Mouse (Mus musculus) kidney, embryonic 16.5 days (tissue): ENCODE data around the gene Canx. TPM values are rescaled to one million over a fixed set of nuclear protein-coding genes. Genes with fewer than 3 reads are reported as not detected.
"Not testable (repeated sequence)": the region's sequence is repeated elsewhere in the genome, so short reads cannot be mapped to it uniquely, and the experiment has no call there.

Source experiments
- ATAC-seq: fragments of 200-750 bp; cut with Nextera tagmentation; 2 replicates; pipeline ENCODE4 v1.8.0; 2017; ENCODE audit warnings: moderate TSS enrichment; ENCODE audit not compliant: low FRiP score, low TSS enrichment
- H3K27ac ChIP-seq: fragments of 300-500 bp; sonication (generic); 2 replicates; pipeline ENCODE4 v1.5.1; 2014; ENCODE audit warnings: low read length
- H3K27me3 ChIP-seq: fragments of 300-500 bp; sonication (generic); 2 replicates; pipeline ENCODE4 v1.6.1; 2014; ENCODE audit warnings: low read length, control low read depth, mixed read lengths; ENCODE audit not compliant: insufficient read depth
- H3K36me3 ChIP-seq: fragments of 300-500 bp; sonication (generic); 2 replicates; pipeline ENCODE4 v1.6.1; 2014; ENCODE audit warnings: low read length, control low read depth, mixed read lengths; ENCODE audit not compliant: insufficient read depth
- H3K4me1 ChIP-seq: fragments of 300-500 bp; sonication (generic); 2 replicates; pipeline ENCODE4 v1.6.1; 2014; ENCODE audit warnings: low read length, control low read depth, mixed read lengths; ENCODE audit not compliant: insufficient read depth
- H3K4me2 ChIP-seq: fragments of 300-500 bp; sonication (generic); replicated peaks from 2 replicates; pipeline ENCODE4 v1.6.1; 2014; ENCODE audit warnings: low read depth, low read length
- H3K4me3 ChIP-seq: fragments of 300-500 bp; sonication (generic); 2 replicates; pipeline ENCODE4 v1.5.1; 2014; ENCODE audit warnings: mild to moderate bottlenecking, low read length
- H3K9ac ChIP-seq: fragments of 300-500 bp; sonication (generic); replicated peaks from 2 replicates; pipeline ENCODE4 v1.6.1; 2014; ENCODE audit warnings: low read length
- H3K9me3 ChIP-seq: fragments of 300-500 bp; sonication (generic); 2 replicates; pipeline ENCODE4 v1.6.1; 2016; ENCODE audit warnings: low read length, control low read depth
- WGBS: fragments of 180-500 bp; shearing (Covaris S2); extraction: QIAGEN DNeasy Blood & Tissue Kit; methylation state at CpG from one replicate; pipeline ENCODE4 v1.1.7; 2014; 5-methylcytosine and 5-hydroxymethylcytosine counted together
- polyA plus RNA-seq: library from polyadenylated mRNA; unstranded; fragments of >200 nt; fragmentation: Nextera tagmentation; extraction: Ambion mirVana; gene quantifications from 2 replicates; pipeline ENCODE4 v1.2.1, GENCODE M21; 2015

Gene Canx
- polyA plus RNA-seq, 1 experiment from 2014 or later = 397 TPM

GRCm38 (mm10) chr11:50321239-50321638 lies 4.2 kb downstream of the Canx start:
- ATAC-seq = no peak
- 84% methylated on average over 6 of the region's 6 CpGs for WGBS
- no peak overlapping the region for H3K27ac ChIP-seq
- H3K9ac ChIP-seq = no peak overlapping the region
- H3K4me3 ChIP-seq = no peak overlapping the region
- no peak overlapping the region for H3K4me2 ChIP-seq
- peaks cover 25% of the 10 kb centered on the region for H3K4me1 ChIP-seq
- H3K36me3 ChIP-seq = peaks cover 10% of the 10 kb centered on the region; the same call in 1 of the 2 replicates
- H3K9me3 ChIP-seq = no peaks in the 10 kb centered on the region
- H3K27me3 ChIP-seq = no peaks in the 10 kb centered on the region

DNA sequence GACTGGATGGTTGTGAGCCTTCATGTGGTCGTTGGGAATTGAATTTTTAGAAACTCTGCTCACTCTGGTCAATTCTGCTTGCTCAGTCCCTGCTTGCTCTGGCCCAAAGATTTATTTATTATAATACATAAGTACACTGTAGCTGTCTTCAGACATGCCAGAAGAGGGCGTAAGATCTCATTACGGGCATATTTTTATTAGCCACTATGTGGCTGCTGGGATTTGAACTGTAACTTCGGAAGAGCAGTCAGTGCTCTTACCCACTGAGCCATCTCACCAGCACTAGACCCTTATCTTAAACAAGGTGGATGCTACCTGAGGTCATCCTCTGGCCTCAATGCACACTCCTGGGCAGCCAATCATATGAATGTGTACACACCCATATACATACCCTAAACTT lies 6.1 kb downstream of the Canx start:
- H3K9ac ChIP-seq, H3K9me3 ChIP-seq, H3K4me2 ChIP-seq, H3K27ac ChIP-seq, H3K27me3 ChIP-seq, H3K4me3 ChIP-seq, ATAC-seq: not testable (repeated sequence)
- H3K4me1 ChIP-seq = peaks cover 21% of the 10 kb centered on the region
- H3K36me3 ChIP-seq = peaks cover 10% of the 10 kb centered on the region; the same call in 1 of the 2 replicates
- WGBS = 82% methylated on average over 4 of the region's 4 CpGs

DNA sequence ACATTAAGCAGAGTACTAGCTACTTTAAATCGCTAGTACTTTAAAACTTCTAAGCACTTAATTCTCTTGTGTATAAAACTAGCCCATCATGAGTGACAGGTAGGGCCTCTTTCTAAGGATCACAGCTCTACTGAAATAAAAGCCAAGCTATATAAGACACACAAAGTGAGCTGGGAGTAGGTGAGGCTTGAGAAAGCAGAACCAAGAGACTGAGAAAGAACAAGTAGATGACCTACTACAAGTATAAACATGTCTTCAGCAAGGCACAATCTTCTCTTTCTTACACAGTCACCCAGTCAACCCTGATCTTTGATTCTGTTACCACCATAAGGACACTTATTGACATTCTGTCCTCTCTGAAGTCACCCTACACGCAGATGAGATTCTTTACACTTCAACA lies 12.7 kb downstream of the Canx start:
- H3K36me3 ChIP-seq = peaks cover 25% of the 10 kb centered on the region
- WGBS = 80% methylated on average over 2 of the region's 2 CpGs

DNA sequence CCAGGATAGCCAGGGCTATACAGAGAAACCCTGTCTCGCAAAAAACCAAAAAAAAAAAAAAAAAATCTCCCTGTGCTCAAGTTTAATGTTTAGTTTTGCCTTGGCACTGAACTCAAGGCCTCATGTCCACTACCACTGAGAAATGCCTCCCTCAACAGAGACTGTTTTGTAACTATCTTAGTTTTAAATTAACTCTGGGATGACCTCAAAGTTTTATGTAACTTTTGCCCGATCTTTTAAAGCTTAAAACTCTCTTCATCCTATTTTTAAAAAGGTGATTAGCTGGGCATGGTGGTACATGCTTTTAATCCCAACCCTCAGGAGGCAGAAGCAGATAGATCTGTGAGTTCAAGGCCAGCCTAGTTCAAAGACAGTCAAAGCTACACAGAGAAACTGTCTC lies 22.1 kb downstream of the Canx start:
- Histone ChIP-seq H3K36me3 (peaks cover 74% of the 10 kb centered on the region), H3K4me1 (no peaks in the 10 kb centered on the region), H3K9ac (no peak overlapping the region), H3K4me2 (no peak overlapping the region), H3K27ac (no peak overlapping the region), H3K4me3 (no peak overlapping the region), H3K27me3 (no peaks in the 10 kb centered on the region), H3K9me3 (no peaks in the 10 kb centered on the region)
- no peak for ATAC-seq
- WGBS = 95% methylated on average over 2 of the region's 2 CpGs

More for the DNA sequence above, 12.7 kb downstream of the Canx start:
- Histone ChIP-seq H3K4me1 (no peaks in the 10 kb centered on the region), H3K9ac (no peak overlapping the region), H3K9me3 (no peaks in the 10 kb centered on the region), H3K4me2 (no peak overlapping the region), H3K4me3 (no peak overlapping the region), H3K27ac (no peak overlapping the region), H3K27me3 (no peaks in the 10 kb centered on the region)
- ATAC-seq = no peak

DNA sequence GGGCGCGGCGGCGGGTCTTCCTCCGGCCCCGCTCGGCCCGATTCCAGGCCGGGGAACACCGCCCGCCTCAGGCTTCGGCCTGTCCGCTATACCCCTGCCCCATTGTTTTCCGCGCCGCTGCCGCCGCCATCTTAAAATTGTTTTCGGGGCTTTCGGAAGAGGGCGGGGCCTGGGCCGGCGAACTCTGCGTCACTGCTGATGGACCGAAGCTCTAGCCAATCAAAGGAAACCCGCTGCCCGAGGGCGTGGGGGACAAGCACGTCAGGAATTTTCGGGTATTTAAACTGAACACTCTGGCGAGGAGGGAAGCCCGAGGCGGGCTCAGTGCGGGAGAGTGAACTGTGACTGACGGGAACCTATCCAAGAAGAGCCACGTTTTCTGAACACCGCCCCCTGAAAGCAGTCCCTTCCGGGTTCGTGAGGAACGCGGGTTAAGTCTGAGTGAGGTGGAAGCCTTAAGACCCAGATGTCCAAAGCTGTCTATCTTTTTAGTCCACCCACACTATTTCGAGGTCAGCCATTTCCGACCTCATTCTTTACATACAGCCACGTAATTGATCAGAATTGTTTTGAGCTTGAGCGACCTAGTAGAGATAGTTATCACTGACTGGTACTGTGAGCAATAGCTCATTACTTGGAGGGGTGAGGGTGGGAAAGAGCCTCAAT lies 33.1 kb downstream of the Canx start, which contains the start of gene Maml1:
Gene Maml1, minus strand, starts transcription at position 122 of the 666 bp plus-strand sequence.
- under 1% methylated on average over 45 of the region's 45 CpGs for WGBS
- peak within 1 kb of the TSS; percentile 90 for H3K4me2 ChIP-seq
- H3K36me3 ChIP-seq = peaks cover 23% of the 10 kb centered on the region
- no peaks in the 10 kb centered on the region for H3K27me3 ChIP-seq
- H3K27ac ChIP-seq = peak within 1 kb of the TSS; percentile 98
- peaks cover 13% of the 10 kb centered on the region for H3K4me1 ChIP-seq
- H3K9me3 ChIP-seq = no peaks in the 10 kb centered on the region
- peak; percentile 98 for ATAC-seq
- H3K4me3 ChIP-seq = peak within 1 kb of the TSS; percentile 92
- peak within 1 kb of the TSS; percentile 99 for H3K9ac ChIP-seq

GRCm38 (mm10) chr11:50291321-50292165 lies 33.9 kb downstream of the Canx start:
- ATAC-seq = peak; percentile 82
- Histone ChIP-seq H3K4me3 (peak overlapping the region; percentile 92), H3K4me2 (peak overlapping the region; percentile 90), H3K36me3 (peaks cover 19% of the 10 kb centered on the region), H3K9ac (peak overlapping the region; percentile 99), H3K27ac (peak overlapping the region; percentile 98), H3K4me1 (peaks cover 13% of the 10 kb centered on the region), H3K9me3 (no peaks in the 10 kb centered on the region), H3K27me3 (no peaks in the 10 kb centered on the region)
- WGBS = under 1% methylated on average over 70 of the region's 85 CpGs

DNA sequence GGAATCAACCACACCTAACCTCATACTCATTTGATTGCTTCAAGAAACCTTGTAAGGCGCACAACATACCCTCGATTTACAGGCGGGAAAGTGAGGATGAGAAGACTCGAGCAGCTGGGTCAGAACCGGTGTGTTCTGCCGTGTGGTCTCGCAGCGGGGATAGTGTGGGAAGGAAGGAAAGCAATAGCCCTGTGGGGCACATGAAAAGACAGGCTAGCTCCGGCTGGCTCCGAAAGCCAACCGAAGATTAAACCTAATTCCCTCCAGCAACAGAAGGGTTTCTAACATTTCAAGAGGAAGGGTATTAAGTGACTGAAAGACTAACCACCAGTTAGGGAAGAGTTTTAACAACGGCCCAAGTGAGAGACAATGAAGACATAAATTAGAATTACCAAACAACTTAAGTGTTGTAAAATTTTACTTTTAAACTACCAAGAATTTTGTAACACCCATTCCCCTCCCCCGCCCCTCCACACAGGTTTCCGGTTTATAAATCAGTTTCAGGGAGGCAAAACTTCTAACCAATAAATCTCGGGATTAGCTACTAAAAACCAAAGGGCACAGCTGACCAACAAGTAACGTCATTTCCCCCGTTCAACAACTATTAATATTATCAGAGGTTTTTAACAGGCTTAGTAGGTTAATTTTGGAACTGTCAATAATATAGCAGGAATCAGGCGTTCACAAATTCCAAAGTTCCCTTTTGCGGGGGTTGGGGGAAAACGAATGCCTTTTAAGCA lies 34.8 kb downstream of the Canx start:
- H3K4me2 ChIP-seq = peak overlapping the region; percentile 90
- no peaks in the 10 kb centered on the region for H3K27me3 ChIP-seq
- peak overlapping the region; percentile 98 for H3K27ac ChIP-seq
- H3K9ac ChIP-seq = peak overlapping the region; percentile 99
- H3K9me3 ChIP-seq = no peaks in the 10 kb centered on the region
- H3K4me3 ChIP-seq = peak overlapping the region; percentile 92
- H3K36me3 ChIP-seq = peaks cover 20% of the 10 kb centered on the region
- peaks cover 13% of the 10 kb centered on the region for H3K4me1 ChIP-seq
- no peak for ATAC-seq
- 3% methylated on average over 20 of the region's 20 CpGs for WGBS

DNA sequence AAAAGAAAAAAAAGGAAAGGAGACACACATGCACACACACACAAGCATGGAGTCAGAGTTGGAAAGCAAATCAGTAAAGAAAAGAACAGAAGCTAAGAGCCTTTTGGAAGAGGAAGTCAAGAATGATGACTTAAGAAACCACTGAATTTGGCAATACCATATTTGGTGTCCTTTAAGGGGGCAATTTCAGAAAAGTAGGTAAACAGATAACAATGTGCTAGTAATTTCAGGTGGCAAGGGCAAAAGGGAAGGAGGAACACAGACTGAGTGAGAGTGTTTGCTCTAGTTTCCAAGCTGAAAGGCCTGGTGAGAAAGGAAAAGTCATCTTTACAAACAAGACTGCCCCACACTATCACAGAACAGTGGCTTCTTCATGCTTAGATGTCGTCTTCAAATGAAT lies 39.0 kb downstream of the Canx start:
- Histone ChIP-seq H3K9ac (no peak overlapping the region), H3K4me1 (peaks cover 13% of the 10 kb centered on the region), H3K4me2 (no peak overlapping the region), H3K36me3 (peaks cover 12% of the 10 kb centered on the region; the same call in 1 of the 2 replicates), H3K4me3 (no peak overlapping the region), H3K9me3 (no peaks in the 10 kb centered on the region), H3K27ac (no peak overlapping the region), H3K27me3 (no peaks in the 10 kb centered on the region)
- no peak for ATAC-seq
- 87% methylated on average over 1 of the region's 1 CpGs for WGBS

- 94% methylated on average over 7 of the region's 7 CpGs for WGBS
- Histone ChIP-seq H3K4me3 (no peak overlapping the region), H3K9ac (no peak overlapping the region), H3K4me2 (no peak overlapping the region), H3K27ac (no peak overlapping the region), H3K4me1 (peaks cover 13% of the 10 kb centered on the region), H3K27me3 (no peaks in the 10 kb centered on the region), H3K9me3 (no peaks in the 10 kb centered on the region), H3K36me3 (peaks cover 15% of the 10 kb centered on the region; the same call in 1 of the 2 replicates)
- ATAC-seq = no peak
Observed at GRCm38 (mm10) chr11:50285696-50286095, 39.8 kb downstream of the Canx start.
